Mouse (Mus musculus) inflammation-experienced regulatory T-cells (primary cell): ENCODE measurements around the gene Donson. TPM values are rescaled to one million over a fixed set of nuclear protein-coding genes. Genes with fewer than 3 reads are reported as not detected.

Source experiments
- polyA plus RNA-seq, 2 experiments: library from polyadenylated mRNA; unstranded; fragments of 100-300 nt; shearing (Covaris generic); gene quantifications; one replicate each; pipeline ENCODE4 v1.2.1; 2017

Gene Donson
- 10 to 100 TPM; 87.4 to 93.3 TPM for polyA plus RNA-seq

DNA sequence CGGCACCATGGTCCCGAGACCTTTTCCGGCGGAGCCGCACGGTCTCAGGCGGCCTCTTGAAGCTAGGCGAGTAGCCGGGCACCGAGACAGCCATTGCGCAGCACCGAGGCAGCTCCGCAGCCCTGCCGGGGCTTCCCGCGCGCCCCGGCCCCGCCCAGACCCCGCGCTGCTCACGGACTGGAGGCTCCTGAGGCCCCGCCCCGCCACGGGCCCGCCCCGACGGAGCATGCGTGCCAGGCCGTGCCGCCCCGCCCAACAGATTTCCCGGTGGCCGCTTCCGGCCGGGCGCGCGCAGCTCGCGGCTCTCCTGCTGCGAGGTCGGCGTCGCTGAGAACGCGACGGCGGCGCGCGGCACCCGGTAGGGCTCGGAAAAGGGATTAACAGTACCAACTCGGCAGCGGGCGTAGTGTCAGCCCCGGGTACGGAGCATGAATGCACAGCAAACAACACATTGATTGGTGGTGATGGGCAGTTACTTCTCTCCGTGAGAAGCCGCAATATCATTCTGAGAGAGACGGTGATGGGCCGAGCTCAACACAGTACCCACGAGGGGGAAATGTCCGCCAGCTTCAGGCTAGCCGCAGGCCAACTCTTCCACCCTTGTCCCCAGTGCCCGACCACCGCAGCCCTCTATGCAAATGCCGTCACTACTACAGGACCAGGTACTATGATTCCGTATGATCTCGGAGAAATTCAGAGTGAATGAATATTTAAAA, at the start of gene Donson:
TSS of gene Donson (minus strand) at position 152 of the 716 bp plus-strand sequence.

DNA sequence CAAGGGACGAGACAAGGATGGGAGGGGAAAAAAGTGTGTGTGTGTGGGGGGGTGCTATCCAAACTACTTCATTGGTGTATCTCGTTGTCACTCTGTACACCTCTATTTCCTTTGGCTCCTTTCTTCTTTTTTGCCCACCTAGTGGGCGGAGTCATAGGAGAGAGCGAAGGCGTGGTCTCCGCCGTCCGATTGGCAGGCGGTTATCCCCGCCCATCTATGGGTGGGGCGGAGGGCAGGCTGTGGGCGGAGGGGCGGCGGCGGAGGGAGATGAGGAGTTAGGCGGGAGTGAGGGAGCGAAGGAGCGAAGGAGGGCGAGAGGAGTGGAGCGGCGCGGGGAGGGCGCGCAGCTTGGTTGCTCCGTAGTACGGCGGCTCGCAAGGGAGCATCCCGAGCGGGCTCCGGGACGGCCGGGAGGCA, 40.5 kb upstream of the Donson start, which contains the start of gene Itsn1:
TSS of gene Itsn1 (plus strand) at position 216 of the 417 bp plus-strand sequence.

DNA sequence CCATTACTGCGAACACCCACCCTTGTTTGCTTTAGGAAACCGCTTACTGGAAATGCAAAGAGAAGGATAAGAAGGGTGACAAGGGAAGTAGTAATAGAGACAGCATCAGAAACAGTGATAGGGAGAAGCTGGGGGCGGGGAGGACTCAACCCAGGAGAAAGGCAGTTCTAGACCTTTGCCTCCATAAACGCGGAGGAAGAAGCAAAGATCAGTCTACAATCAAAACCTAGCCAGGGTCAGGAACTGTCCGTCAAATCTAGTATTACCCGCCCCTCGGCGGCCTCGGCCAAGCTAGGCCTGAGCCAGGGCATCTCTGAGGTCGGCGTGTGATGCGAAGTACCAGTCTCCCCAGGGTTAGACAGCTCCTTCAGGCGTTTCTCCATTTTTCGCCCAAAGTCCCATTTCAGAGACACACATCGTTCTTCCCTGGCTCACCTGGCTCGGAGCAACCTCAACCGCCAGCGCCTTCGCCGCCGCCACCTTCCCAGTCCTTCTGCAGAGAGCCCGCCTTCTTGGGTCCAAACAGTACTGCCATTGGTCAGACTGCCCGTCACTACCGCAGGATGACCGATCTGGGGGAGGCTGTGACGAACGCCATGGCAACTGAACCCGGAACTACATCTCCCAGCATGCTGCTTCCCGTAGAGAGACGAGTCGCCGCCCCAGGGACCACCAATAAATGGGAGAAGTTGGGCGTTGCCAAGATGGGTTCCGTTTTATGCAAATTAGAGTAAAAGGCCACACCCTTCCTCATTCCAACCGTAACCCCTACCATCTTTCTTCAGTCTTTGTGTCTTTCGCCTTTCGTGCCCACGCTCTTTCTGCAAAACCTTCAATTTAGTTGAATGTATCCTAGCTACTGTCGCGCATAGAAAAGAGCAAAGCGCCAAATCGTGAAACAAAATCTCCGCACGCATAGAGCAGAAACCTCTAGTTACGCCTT, 39.8 kb upstream of the Donson start, which contains the start of gene Cryzl1:
TSS of gene Cryzl1 (minus strand) at position 853 of the 943 bp plus-strand sequence.

DNA sequence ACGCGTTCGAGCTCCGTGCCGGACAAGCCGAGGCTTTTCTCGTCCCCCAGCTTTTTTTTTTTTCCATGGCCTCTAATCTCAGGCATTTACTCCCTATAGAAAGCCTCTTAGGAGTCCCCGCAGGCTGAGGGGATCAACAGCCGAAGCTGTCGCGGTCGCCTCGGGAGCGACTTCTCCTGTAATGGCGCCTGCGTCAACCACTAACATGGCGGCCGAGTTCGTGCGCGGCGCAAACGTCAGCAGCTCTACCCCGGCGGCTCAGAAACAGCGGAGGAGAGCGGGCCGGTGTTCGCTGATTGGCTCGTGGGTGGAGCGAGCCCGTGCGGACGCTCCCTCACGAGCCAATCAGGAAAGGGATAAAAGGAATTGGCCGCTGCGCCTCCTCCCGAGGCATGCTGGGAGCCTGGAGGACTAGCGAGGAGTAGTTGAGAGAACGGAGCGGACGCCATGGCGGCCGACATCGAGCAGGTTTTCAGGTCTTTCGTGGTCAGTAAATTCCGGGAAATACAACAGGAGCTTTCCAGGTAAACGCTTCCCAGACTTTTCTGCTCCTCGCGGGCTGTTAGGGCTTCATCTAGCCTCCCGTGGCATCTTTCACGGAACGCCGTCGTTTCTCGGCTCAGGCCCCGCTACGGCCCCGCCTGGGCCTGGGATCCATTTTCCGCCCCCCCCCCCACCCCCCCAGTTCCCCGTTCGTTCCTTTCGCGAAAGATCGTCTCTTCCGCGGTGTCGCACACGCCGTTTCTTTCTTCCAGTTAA, 40.9 kb downstream of the Donson start, which contains the start of gene Son:
TSS of gene Son (plus strand) at position 46 of the 759 bp plus-strand sequence.

DNA sequence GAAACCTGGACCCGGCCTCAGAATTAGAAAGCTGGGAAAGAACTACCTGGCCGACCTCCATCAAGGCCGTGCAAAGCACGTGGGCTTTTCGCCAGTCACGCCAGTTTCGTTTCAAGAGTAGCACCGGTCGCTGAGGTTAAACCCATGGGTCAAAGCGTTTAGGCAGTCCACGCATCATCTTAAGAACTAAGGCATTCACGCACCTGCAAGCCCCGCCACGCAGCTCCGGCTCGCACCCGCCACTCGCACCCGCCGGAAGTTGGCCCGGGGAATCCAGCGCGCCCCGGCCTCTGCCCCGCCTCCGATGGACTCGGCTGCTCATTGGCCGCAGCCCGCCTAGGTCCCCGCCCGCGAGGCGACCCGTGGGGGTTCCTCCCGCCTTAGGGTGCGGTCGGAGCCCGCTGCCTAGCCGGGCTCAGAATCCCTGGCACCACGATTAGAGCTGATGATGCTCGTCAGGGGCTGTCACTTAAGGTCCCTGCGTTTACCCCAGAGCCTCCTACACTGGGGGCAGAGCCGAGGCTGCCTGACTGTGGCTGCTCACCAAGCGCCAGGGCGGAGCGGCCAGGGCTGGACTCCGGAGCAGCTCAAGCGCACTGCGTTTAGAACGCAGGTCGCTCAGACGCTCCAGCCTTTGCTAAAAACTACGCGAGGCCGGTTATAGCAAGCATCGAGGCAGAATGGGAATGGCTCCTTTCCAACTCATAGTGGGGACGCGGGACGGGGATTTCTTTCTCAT, 41.7 kb downstream of the Donson start, which contains the start of gene Gart:
TSS of gene Gart (minus strand) at position 272 of the 739 bp plus-strand sequence.

Other genes with a start within 250 kb of the Donson start
- 100 to 1,000 TPM in 1 of 2 experiments, 10 to 100 TPM in 1; 95.4 to 118 TPM for gene Ifnar1, start 203.5 kb downstream of the Donson start, polyA plus RNA-seq
- 10 to 100 TPM; 39.1 to 69.9 TPM for gene Ifngr2, start 141.7 kb downstream of the Donson start, polyA plus RNA-seq
- 10 to 100 TPM; 26.0 to 29.9 TPM for gene Tmem50b, start 91.0 kb downstream of the Donson start, polyA plus RNA-seq
- 1 to 10 TPM; 1.4 to 3.4 TPM for gene Dnajc28, start 69.7 kb downstream of the Donson start, polyA plus RNA-seq
- 100 to 1,000 TPM; 103 to 125 TPM for gene Gart, start 41.8 kb downstream of the Donson start, polyA plus RNA-seq
- 100 to 1,000 TPM; 124 to 131 TPM for gene Son, start 41.3 kb downstream of the Donson start, polyA plus RNA-seq
- 10 to 100 TPM; 52.2 to 74.6 TPM for gene Cryzl1, start 40.2 kb upstream of the Donson start, polyA plus RNA-seq
- 1 to 10 TPM; 4.2 to 8.3 TPM for gene Itsn1, start 40.5 kb upstream of the Donson start, polyA plus RNA-seq